In genomic region chr10:78042697-78043405, GRCm38 (mm10) we compare ENCODE assay signal across 8 mouse cellular contexts. TPM values are rescaled to one million over a fixed set of nuclear protein-coding genes. Genes with fewer than 3 reads are reported as not detected.
DNase-seq lines count a peak whose midpoint lies in the region; ATAC-seq lines count a peak whose summit lies in the region.

No protein-coding gene starts in this region.

- DNase-seq in heart, adult 11 months: peak; percentile 89
- no peak for DNase-seq in heart, postnatal 4 days
- peak; percentile 63 for DNase-seq in brain, adult 2 months (ENCODE audit: low read depth, low spot score)
- no peak for DNase-seq in Muller cell, postnatal 12 days (ENCODE audit: inconsistent ontology term)
- DNase-seq in lung, postnatal 14 days: no peak
- no peak for DNase-seq in gastrocnemius, postnatal 36 days

- peak overlapping the region; percentile 14; the same call in 1 of the 2 replicates for H3K9ac ChIP-seq in intestine, embryonic 15.5 days
- 0 out of 2 replicates have a peak overlapping the region, but pooled peaks have one; percentile 4 for H3K9ac ChIP-seq in midbrain, embryonic 12.5 days (replicated peaks)

- intact Hi-C loops in gastrocnemius, postnatal 36 days (cut with DNase I): loop anchor here (2.0 kb wide), 1 partner anchor 56 kb away; no protein-coding TSS in a partner anchor

- peaks cover 10% of the 10 kb centered on the region for H3K4me1 ChIP-seq in intestine, embryonic 15.5 days (replicated peaks)
- peaks cover 5% of the 10 kb centered on the region; the same call in 1 of the 2 replicates for H3K4me1 ChIP-seq in midbrain, embryonic 12.5 days

- H3K4me2 ChIP-seq in intestine, embryonic 15.5 days (replicated peaks): peak overlapping the region; percentile 63
- peak overlapping the region; percentile 46 for H3K4me2 ChIP-seq in midbrain, embryonic 12.5 days (replicated peaks)

- peak; percentile 50 for ATAC-seq in intestine, embryonic 15.5 days
- ATAC-seq in midbrain, embryonic 12.5 days (ENCODE audit: low FRiP score, low read depth): peak; percentile 34; the same call in 1 of the 2 replicates

- H3K36me3 ChIP-seq in intestine, embryonic 15.5 days: no peaks in the 10 kb centered on the region
- H3K36me3 ChIP-seq in midbrain, embryonic 12.5 days: no peaks in the 10 kb centered on the region

- no peak overlapping the region for H3K27ac ChIP-seq in intestine, embryonic 15.5 days
- no peak overlapping the region for H3K27ac ChIP-seq in midbrain, embryonic 12.5 days (replicated peaks)

- WGBS in intestine, embryonic 15.5 days: 66% methylated on average over 13 of the region's 14 CpGs
- WGBS in midbrain, embryonic 12.5 days: 61% methylated on average over 14 of the region's 14 CpGs

- 0 out of 2 replicates have a peak, but pooled peaks cover 6% of the 10 kb centered on the region for H3K27me3 ChIP-seq in intestine, embryonic 15.5 days (replicated peaks)
- H3K27me3 ChIP-seq in midbrain, embryonic 12.5 days: peaks cover 12% of the 10 kb centered on the region

- H3K4me3 ChIP-seq in intestine, embryonic 15.5 days (replicated peaks): peak overlapping the region; percentile 21
- peak overlapping the region; percentile 23 for H3K4me3 ChIP-seq in midbrain, embryonic 12.5 days

- H3K9me3 ChIP-seq in intestine, embryonic 15.5 days: no peaks in the 10 kb centered on the region
- no peaks in the 10 kb centered on the region for H3K9me3 ChIP-seq in midbrain, embryonic 12.5 days

RNA-seq across cellular contexts. Expression of gene Aire, which starts 0.6 kb away (rescaled TPM):
- total RNA-seq in heart, postnatal 4 days (2021): not detected
- 0.15 and 0.28 TPM in 2 replicates for polyA plus RNA-seq in intestine, embryonic 15.5 days (2015; fragmentation: Nextera tagmentation; extraction: Ambion mirVana)
- 0.17 and 0.35 TPM in 2 replicates for polyA plus RNA-seq in midbrain, embryonic 12.5 days (2016; fragmentation: Nextera tagmentation; extraction: Ambion mirVana)
- total RNA-seq in gastrocnemius, postnatal 36 days (2021): not detected

RNA-seq across cellular contexts. Expression of gene Dnmt3l, which starts 1.1 kb away (rescaled TPM):
- not detected for total RNA-seq in heart, postnatal 4 days (2021)
- polyA plus RNA-seq in intestine, embryonic 15.5 days (2015; fragmentation: Nextera tagmentation; extraction: Ambion mirVana): 0.11 and 0.31 TPM in 2 replicates
- not detected in 2 replicates for polyA plus RNA-seq in midbrain, embryonic 12.5 days (2016; fragmentation: Nextera tagmentation; extraction: Ambion mirVana)
- total RNA-seq in gastrocnemius, postnatal 36 days (2021): not detected

RNA-seq across cellular contexts. Expression of gene Icosl, which starts 26.3 kb away (rescaled TPM):
- 1 to 10 TPM; 3.8 to 4.6 TPM for total RNA-seq in heart, postnatal 4 days (2021)
- polyA plus RNA-seq in intestine, embryonic 15.5 days (2015; fragmentation: Nextera tagmentation; extraction: Ambion mirVana): 4.7 and 4.8 TPM in 2 replicates
- polyA plus RNA-seq in midbrain, embryonic 12.5 days (2016; fragmentation: Nextera tagmentation; extraction: Ambion mirVana): 1.2 and 1.4 TPM in 2 replicates
- total RNA-seq in gastrocnemius, postnatal 36 days (2021): 1 to 10 TPM; 1.2 to 1.6 TPM

RNA-seq across cellular contexts. Expression of gene Pfkl, which starts 33.0 kb away (rescaled TPM):
- 100 to 1,000 TPM; 118 to 133 TPM for total RNA-seq in heart, postnatal 4 days (2021)
- polyA plus RNA-seq in intestine, embryonic 15.5 days (2015; fragmentation: Nextera tagmentation; extraction: Ambion mirVana): 252 and 254 TPM in 2 replicates
- 104 and 116 TPM in 2 replicates for polyA plus RNA-seq in midbrain, embryonic 12.5 days (2016; fragmentation: Nextera tagmentation; extraction: Ambion mirVana)
- 1 to 10 TPM; 6.0 to 8.6 TPM for total RNA-seq in gastrocnemius, postnatal 36 days (2021)

Comparison
In these comparisons a context has a peak if more than half of its experiments do, and no peak if none do; other contexts are left out.
1. DNase-seq: peak in heart, adult 11 months (single experiment) and brain, adult 2 months (single experiment); none in heart, postnatal 4 days (single experiment), Muller cell, postnatal 12 days (single experiment), lung, postnatal 14 days (single experiment) and gastrocnemius, postnatal 36 days (0 of 2).